Mouse (Mus musculus) fibroblast of lung, adult 2 months (primary cell): ENCODE data around the gene Mrps26.
"Not testable (repeated sequence)": the region's sequence is repeated elsewhere in the genome, so short reads cannot be mapped to it uniquely, and the experiment has no call there.

Experiments
- DNase-seq: peaks from one replicate; pipeline ENCODE4 v3.0.0-alpha.2; 2011; ENCODE audit warnings: low read depth

Mrps26 gene

DNA sequence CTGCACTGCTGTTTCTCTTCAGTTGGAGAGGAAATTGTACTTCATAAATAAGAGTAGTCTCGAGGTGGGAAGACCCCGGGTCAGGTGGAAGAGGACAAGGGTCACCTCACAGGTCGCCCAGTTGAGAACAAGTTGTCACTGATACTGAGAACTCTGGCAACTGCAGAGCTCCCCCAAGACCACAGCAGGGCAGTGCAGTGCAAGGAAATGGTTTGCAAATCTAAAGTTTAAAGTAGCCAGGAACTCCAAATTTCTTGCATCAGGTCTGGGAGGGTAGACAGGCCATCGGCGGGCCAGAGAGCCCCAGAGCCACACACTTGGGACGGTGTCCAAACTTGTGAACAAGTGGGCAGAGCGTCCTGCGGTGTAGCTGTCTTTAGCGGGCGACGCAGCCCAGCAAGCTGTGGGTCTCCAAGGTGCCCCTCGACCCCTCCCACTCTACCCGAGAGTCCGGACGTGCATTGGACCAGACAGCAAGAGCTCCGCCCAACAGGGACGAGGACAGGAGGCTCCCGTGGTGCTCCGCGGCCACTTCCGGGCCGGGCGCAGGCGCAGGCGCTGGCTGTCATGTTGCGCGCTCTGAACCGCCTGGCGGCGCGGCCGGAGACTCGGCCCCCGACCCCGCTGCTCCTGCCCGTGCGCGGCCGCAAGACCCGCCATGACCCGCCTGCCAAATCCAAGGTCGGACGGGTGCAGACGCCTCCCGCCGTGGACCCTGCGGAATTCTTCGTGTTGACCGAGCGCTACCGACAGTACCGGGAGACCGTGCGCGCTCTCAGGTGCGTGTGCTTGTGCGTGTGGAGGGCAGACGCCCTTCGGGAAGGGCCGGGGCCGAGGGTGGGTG is at the start of gene Mrps26:
TSS of gene Mrps26 (plus strand) at position 531 of the 844 bp plus-strand sequence.
- DNase-seq, result peak; percentile 87

DNA sequence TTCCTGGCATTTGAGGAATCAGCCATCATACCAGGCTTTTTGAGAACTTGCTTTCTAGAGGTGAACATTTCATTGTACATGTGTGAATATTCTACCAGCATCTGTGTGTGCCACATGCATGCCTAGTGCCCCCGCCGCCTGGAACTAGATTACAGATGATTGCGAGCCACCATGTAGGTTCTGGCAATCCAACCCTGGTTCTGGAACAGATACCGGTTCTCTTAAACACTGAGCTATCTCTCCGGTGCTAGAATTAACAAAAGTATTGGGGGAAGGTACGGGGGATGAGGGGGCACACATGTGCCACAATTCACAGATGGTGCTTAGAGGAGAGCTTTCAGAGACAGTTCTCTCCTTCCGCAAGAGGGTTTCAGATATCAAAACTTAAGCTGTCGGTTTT is 49.6 kb upstream of the Mrps26 start:
- no peak for DNase-seq

DNA sequence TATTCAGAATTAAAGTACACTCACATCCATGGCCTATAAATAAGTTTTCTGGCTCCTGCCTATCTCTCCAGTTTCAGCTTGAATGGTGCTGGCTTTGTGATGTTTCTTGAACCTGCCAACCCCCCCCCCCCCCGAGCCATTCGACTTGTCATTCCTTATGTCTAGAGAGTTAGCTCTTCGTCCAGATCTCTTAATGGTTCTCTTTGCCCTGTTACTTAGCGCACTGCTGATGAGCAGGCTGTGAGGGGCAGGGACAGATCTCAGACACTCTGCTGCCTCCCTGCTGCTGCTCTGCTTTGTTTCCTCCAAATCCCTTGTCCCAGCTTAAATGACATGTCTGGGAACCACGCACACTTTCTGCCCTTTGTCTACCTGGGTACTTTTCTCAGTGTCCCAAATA is 47.8 kb upstream of the Mrps26 start:
- no peak for DNase-seq

DNA sequence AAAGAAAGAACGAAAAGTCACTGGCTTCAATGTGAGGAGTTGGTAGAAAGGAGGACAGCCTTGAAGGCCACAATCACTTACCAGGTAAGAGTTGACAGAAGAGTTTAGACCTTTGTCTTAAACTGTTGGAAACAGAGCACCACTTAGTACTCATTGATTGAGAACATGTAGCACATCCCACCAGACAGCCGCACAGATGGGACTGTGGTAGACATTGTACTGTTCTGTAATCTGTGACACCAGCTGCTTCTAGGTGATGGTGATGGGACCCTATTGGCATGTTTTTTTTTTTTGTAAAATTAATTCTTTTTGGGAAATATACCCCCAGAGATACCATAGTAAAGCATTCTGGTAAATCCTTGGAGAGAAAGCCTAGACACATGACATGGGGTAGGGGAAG is 41.6 kb upstream of the Mrps26 start:
- DNase-seq, result no peak

DNA sequence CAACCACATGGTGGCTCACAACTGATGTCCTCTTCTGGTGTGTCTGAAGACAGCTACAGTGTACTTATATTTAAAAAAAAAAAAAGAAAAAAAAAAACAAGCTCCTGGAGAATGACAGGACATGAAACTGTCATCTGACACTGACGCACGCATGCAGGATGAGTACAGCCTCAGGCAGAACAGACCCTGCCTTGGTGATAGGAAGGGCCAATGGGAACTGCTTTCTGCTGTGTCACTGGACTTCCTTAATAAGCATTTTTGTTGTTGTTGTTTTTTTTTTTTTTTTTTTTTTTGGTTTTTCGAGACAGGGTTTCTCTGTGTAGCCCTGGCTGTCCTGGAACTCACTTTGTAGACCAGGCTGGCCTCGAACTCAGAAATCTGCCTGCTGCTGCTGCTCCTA is 38.1 kb upstream of the Mrps26 start:
- DNase-seq, result not testable (repeated sequence)

DNA sequence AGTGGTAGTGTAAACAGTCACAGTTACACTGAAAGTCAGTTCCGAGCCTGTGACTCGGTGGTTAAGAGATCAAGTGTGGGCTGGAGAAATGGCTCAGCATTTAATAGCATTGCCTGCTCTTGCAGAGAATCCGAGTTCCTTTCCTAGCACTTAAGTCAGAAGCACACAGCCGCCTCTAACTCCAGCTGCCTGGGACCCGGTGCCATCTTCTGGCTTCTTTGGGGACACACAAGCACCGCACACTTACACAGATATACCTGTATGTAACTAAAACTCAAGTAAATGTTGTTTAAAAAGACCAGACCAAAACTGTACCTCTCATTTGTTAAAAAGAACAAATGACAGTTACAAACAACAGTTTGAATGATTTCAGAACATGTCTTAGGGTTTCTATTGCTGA is 35.1 kb upstream of the Mrps26 start:
- DNase-seq, result no peak

DNA sequence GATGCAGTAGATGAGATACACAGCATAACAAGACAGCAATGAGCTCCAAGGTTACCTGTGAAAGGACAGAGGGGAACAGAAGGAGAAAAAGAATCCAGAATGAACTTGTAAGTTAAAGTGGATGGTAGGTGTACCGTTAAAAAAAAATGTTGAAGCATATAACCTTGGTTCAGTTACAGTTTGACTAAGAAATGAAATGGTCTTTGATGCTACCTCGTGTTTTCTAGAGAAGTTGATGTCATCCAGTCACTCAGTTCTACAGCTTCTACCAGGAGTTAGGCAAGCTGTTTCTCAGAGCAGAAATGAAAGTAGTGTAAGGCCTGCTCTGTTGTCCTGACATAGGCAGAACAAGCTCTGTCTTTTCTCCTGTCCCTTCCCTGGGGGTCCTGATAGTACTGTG is 34.3 kb upstream of the Mrps26 start:
- DNase-seq, result no peak

DNA sequence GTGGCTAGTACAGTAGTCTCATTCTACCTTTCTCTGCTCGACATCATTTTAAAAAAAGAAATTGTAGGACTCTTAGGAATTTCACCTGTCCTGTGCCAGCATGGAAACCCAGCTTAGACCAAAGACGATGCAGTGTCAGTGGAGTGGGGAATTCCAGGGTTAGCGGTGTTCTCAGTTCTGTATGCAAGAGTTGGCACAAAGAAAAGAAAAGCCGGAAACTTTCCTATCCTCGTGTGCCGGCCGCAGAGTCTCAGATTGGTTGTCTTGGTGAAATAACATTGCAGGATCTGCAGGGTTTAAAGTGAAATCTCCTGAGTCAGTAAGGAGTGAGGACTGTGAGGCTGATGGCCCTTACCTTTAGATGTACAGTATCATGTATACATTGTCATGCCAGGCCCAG is 33.6 kb upstream of the Mrps26 start:
- no peak for DNase-seq

DNA sequence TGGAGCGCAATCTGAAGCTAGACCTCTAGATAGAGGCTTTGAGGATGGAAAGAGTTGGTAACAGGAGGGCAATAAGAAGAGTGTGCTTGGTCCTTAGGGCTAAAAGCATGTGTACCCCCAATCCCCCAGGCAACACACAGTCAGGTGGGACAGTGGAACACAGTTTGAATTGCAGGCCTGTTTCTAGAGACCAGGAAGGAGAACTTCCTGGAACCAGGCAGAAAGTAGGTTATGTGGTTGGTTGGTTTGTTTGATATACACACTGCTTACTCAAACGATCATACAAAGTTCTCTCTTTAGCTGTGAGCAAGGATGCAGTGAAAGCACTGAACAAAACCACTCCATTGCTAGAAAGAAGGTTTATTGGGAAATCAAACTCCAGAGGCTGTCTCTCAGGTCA is 31.3 kb upstream of the Mrps26 start:
- DNase-seq, result no peak

DNA sequence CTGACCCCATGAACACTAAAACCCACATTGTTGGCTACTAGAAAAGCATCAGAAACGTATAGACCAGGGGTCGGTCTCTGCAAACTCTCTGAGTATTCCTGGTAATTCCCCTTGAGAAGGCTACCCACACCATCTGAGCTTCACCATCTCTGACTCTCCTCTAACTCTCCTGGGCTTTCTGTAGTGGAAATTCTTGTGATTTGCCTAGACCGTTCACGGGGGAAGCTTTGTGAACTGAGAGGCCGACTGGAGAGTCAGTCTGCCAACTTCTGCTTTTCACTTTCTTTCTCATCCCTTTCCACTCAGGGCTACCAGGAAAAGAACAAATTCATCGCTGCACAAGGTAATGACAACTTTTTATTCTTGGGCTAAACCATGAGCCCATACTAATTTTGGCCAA is 28.5 kb upstream of the Mrps26 start:
- DNase-seq, result no peak

DNA sequence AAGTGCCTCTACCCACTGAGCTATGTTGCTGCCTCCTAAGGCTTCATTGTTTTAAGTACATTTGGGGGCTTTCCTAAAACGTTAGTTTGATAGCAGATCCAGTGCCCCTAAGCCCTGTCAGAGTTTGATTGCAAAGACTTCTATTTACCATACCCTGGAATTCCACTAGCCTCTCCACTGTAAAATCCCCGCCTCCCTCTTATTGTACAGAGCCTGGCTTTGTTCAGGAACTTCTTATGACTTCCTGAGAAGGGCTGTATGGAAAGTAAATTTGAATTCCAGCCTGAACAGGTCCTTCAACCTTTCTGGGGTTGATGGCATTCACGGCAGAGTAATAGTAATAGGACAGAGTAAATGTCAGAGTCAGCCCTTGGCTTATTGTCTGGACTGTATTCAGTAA is 26.7 kb upstream of the Mrps26 start:
- DNase-seq, result no peak

DNA sequence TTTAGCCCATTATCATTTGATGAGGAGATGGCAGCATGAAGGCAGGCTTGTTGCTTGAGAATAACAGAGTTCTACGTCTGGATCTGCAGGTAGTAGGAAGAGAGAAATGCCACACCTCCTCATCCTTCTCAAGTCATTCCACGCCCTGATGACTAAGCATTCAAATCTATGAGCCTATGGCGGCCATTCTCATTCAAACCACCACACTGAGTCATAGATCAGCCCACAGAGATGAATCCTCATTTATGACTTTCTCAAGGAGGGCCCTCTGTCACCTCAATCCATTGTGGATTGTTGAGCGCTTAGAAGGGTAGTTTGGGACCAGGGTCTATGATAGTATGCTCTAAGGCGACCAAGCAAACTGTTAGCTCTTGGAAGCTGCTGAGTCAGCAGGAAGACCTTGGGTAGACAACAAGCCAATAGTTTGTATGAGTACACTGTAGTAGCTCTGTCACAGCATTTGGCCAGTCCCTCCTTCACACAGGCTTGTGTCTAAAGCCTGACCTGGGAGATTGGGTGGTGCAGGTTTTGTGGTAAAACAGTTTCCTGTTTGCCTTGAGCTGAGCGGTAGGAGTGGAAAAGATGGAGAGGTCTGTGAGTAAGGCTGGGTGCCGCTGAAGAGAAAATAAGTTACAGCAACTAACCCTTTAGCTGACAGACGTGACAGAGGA is 24.5 kb upstream of the Mrps26 start:
- no peak for DNase-seq

DNA sequence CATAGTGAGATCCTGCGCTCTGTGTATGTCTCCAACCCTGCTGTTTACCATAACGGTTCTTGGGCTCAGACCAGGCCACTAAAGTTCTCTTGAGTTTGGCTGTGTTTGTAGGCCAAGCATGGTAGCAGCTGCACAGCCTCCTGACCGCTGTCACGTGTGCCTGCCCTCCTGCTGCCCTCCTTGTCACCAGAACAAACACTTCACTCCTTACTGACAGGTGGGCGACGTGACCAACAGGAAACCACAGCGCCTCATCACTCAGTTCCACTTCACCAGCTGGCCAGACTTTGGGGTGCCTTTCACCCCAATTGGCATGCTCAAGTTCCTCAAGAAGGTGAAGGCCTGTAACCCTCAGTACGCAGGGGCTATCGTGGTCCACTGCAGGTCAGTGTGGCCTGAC is 23.3 kb upstream of the Mrps26 start:
- no peak for DNase-seq

DNA sequence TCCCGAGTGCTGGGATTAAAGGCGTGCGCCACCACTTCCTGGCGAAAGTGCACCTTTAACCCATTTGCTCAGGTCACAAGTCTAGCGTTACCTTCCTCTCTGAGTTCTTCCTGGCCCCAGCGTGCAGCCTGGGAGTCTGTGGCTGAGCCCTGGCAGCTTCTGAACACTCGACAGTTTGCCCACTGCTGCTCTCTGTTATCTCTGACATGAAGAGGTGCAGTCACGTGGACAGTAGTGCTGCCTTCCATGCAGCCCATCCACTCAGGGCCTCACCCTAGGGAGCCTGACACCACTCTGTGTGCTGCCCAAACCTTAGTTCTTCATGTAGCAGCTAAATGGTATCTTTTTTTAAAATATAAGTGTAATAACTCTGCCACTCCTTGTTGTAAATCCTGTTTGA is 16.6 kb upstream of the Mrps26 start:
- no peak for DNase-seq

DNA sequence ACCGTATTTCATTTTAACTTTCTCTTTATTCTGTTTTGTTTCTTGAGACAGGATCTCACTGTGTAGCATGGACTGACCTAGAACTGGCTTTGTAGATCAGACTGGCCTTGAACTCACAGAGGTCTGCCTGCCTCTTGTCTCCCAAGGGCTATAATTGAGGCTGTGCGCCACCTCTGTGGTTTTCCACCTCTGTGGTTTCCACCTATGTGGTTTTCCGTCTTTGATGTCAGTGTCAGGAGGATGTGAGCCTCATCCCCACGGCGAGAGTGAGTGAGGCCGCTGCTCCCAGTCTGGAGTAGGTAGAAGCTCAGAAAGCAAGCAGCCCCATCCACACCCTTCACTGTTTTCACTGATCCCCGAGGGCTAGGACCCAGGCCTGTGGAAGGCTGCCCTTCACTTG is 8.7 kb upstream of the Mrps26 start:
- DNase-seq, result no peak

DNA sequence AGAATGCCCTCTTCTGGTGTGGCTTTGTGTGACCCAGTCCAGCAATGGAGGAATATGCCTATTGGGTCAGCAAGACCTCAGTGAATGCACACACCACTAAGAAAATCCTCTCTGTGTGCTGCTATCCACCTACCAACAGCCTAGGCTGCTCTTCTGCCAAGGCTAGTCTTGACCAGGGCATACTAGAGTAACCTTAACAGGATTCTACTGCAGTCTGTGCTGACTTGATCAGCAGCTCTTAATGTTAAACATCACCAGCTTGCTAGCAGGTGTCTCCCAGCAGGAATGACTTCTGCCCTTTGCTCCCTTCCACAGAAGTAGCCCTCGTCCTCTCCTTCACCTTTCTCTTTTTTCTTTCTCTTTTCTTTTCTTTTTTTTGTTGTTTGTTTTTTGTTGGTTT is 7.2 kb upstream of the Mrps26 start:
- DNase-seq, result no peak

DNA sequence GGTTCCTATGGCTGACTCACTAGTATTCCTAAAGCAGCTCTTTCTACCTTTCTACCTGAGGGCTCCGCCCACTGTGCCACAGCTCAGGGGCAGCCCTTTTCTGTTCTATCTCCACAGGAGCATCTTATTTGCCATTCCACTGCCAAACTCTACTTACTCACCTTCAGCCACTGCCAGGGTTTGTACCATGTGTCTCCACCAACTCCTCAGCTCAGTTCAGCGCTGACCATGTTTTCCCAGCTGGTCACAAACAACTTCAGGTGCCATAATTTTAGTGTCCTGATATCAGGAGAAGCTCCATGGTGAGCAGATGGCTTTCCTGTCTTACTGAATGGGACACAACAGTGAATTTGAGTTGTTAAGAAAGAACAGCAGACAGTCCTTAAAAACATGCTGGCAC is 6.1 kb upstream of the Mrps26 start:
- no peak for DNase-seq

DNA sequence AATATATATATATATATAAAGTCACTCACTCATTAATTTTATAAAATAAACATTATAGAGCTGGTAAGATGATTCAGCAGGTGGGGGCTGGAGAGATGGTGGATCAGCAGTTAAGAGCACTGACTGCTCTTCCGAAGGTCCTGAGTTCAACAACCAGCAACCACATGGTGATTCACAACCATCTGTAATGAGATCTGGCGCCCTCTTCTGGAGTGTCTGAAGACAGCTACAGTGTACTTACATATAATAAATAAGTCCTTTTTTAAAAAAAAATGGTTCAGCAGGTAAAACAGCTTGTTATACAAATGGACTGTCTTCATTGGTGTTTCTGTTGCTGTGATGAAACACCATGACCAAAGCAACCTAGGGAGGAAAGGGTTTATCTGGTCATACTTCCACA is 5.5 kb upstream of the Mrps26 start:
- no peak for DNase-seq

DNA sequence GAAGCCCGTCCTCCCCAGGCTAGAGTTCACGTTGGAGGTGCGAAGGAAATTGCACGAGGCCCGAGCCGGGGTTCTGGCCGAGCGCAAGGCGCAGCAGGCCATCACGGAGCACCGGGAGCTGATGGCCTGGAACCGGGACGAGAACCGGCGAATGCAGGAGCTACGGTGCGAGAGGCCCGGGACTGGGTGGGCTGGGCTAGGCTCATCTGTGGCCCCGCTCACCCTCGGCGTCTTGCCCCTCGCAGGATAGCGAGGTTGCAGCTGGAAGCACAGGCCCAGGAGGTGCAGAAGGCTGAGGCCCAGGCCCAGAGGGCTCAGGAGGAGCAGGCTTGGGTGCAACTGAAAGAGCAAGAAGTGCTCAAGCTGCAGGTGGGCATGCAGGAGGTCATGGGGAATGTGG is 521 bp downstream of the Mrps26 start:
- DNase-seq, result no peak

DNA sequence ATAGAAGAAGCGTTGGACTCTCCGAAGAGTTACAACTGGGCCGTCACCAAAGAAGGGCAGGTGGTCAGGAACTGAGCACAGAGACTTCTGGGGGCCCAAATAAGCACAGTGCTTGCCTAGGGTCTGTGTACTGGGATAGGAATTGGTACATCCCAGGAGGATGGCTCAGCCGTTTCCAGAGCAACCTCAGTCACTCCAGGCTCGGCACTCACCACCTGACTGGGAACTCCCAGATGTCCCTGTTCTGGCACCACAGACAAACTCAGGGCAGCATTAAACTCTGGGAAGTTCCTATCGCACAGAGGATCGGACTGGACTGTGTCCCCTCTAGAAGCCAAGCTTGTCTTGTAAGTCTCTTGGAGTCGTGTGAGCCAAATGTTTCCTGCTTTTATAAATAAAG is 1.4 kb downstream of the Mrps26 start:
- no peak for DNase-seq

DNA sequence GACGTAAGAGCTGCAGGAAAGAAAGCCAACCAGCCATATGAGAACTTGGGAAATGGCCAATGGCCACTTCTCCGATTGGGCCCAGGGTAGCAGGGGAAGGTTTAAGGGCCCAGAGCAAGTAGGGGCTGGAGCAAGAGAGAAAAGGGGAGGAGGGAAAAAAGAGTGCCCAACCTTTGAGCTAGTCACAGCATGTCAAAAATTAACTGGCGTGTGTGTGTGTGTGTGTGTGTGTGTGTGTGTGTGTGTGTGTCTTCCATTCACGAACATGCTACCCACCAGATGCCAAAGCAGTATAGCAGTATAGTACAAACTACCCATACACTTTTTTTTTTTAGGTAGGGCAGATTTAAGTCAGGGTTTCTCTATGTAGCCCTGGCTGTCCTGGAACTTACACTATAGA is 5.4 kb downstream of the Mrps26 start:
- no peak for DNase-seq

DNA sequence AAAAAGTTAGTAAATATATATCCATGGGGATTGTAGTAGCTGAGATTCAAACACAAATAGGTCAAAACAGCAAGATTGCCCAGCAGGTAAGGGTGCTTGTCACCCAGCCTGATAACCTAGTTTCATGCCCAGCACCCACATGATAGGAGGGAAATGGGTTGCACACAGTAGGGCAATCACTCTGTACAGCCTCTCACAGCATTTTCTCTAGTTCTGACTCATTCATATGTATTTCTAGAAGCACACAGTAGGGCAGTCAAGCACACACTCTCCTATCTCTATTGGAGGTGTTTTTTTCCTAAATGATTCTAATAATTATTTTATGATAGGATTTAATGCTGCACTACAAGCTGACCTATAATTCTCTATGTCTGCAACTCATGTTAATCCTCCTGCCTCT is 6.4 kb downstream of the Mrps26 start:
- no peak for DNase-seq

DNA sequence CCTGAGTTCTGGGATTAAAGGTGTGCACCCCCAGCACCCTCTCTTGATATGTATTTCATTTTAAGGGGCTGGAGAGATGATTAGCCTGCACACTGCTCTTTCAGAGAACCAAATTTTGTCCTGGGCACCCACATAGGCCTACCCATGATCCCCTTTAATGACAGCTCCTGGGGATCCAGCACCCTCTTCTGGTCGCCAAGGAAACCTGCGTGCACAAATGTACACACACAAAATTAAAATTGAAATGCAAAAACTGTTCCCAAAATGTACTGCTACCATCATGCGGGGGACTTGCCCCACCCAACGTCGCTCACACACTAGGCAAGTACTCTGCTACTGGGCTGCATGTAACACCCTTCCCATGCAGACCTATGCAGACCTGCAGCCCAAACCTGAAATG is 11.4 kb downstream of the Mrps26 start:
- DNase-seq, result no peak

DNA sequence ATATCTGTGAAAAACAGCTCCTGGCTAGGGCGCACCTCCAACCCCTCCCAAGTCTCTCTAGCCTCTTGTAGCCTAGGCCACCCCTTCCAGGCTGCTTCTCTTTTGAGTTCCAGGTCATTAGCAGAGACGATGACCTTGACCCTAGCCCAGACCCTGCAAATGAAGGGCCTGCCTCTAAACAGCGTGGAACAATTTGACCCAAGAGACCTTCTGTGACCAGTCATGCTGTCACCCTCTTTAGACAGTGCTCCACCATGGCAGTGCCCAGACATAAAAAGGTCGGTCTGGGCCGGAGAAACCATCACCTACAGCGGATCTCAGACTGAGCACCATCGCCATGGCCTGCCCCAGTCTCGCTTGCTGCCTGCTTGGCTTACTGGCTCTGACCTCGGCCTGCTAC is 12.3 kb downstream of the Mrps26 start, which contains the start of gene Oxt:
TSS of gene Oxt (plus strand) at position 301 of the 400 bp plus-strand sequence.
- DNase-seq, result no peak
